Mouse (Mus musculus): ENCODE data around the gene Efcab8.

- TF ChIP-seq MYOG (IDR thresholded peaks at IDR 0.05; ENCODE audit: control insufficient read depth, extremely low read depth, insufficient read length) (no peak), CTCF (IDR thresholded peaks at IDR 0.05; ENCODE audit: control insufficient read depth, insufficient read depth, insufficient read length) (no peak), CEBPB (IDR thresholded peaks at IDR 0.05; ENCODE audit: low read depth) (no peak)
These were observed 79.8 kb downstream of the Efcab8 start for GRCm38 (mm10) chr2:153859581-153859980.

Data from C2C12 (cell line).